Mouse (Mus musculus): ENCODE measurements around the gene Auts2. TPM values are rescaled to one million over a fixed set of nuclear protein-coding genes. Genes with fewer than 3 reads are reported as not detected.

Gene Auts2
- polyA plus RNA-seq, 1 experiment from 2014 or later = 0.23 TPM

DNA sequence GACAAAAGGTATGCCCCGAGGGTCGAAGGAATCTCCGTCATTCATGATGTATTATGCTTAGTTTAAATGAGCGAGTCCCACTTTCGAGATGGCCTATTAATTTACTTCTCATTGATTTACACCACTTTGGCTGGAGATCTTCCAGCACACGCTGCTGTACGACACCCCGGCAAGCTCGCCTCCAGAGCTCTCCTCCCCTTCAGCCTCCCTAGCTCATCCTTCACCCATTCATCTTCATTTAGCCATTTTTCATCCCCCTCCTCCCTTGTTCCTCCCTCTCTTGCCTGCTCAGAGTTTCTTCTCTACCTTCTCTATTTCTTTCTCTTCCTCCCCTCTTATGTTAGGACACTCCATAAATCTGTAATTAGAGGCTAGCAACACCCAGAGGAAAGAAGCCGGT, 638.7 kb downstream of the Auts2 start:
- no peak for ATAC-seq
- ChIA-PET POLR2A (no interaction called here), CTCF (no interaction called here)

DNA sequence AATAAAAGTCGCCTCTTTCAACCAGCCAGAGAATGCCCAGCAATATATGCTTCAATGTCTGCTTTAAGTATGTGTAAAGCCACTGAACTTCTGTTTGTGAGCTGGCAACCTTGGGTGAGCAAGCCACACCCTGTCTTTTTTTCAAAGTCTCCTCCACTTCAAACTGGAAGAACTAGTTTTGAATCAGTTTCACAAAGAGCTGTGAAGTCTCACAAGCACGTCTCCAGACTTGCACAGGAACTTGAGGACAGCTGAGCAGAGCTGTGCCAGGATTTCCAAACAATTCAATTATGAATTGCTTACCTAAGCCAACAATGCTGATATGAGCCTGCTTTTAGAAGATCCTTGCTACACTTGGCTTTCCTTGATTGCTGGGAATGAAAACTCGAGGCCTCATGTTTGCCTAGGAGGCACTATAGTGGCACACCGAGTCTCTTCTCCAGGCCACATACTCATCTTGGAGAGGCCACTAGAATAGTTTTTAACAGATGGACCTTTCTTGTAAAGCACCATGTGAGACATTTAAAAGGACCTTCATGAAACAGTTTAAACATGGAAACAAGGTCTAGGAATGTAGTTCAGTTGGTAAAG, 645.0 kb downstream of the Auts2 start:
- DNase-seq (ENCODE audit: low read depth, low spot score) = no peak
- H3K27me3 ChIP-seq = peaks cover 7% of the 10 kb centered on the region
- ChIA-PET CTCF (no interaction called here), POLR2A (no interaction called here)
- in situ Hi-C loops (cut with MboI; ENCODE audit: low pct_unique_long_range_greater_than_20kb) = no loop called here
- no peak for TF ChIP-seq CTCF (IDR thresholded peaks at IDR 0.05)
- ATAC-seq = no peak

More for the DNA sequence above, 638.7 kb downstream of the Auts2 start:
- DNase-seq (ENCODE audit: low read depth, low spot score) = no peak
- no peak for TF ChIP-seq CTCF (IDR thresholded peaks at IDR 0.05)
- H3K27me3 ChIP-seq = peaks cover 7% of the 10 kb centered on the region
- in situ Hi-C loops (cut with MboI; ENCODE audit: low pct_unique_long_range_greater_than_20kb) = no loop called here

DNA sequence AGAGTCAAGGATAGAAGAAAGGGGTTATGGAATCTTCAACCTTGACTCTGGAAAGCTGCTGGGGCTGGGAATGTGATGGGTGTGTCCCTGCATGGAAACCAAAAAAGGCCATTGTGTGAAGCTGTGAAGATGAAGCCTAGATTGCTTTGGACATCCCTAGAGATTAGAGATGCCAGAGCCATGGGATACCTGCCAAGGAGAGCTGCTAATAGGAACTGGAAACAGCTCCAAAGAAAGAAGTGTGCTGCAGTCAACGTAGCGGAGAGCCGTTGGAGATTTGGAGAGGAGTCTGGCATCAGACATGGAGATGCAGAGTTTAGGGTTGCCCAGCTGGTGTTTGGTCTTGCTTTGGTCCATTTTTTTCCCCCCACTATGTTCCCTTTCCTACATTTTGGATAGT, 656.5 kb downstream of the Auts2 start:
- DNase-seq (ENCODE audit: low read depth, low spot score) (no peak), ATAC-seq (no peak)
- POLR2A ChIA-PET = no interaction called here
- CTCF ChIA-PET = no interaction called here
- TF ChIP-seq CTCF (IDR thresholded peaks at IDR 0.05) = no peak
- no peaks in the 10 kb centered on the region for H3K27me3 ChIP-seq
- in situ Hi-C loops (cut with MboI; ENCODE audit: low pct_unique_long_range_greater_than_20kb) = no loop called here

DNA sequence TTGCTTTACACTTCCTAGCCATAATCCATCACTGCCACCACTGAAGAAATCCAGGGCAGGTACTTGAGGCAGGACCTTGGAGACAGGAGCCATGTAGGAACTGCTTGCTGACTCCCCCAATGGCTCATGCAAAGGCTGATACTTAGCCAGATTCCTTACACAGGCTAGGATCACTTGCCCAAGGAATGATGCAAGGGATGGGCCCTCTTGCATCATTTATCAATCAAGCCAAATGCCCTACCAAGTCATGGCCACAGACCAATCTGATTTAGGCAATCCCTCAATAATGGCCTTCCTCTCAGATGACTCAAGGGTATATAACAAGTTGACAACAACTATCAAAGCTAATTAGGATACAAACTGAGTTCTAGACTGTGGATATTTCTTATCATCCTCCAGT, 666.6 kb downstream of the Auts2 start:
- DNase-seq (ENCODE audit: low read depth, low spot score) = no peak
- CTCF ChIA-PET = no interaction called here
- TF ChIP-seq CTCF (IDR thresholded peaks at IDR 0.05) = no peak
- no peak for ATAC-seq
- H3K27me3 ChIP-seq = no peaks in the 10 kb centered on the region
- in situ Hi-C loops (cut with MboI; ENCODE audit: low pct_unique_long_range_greater_than_20kb) = no loop called here
- POLR2A ChIA-PET = no interaction called here

DNA sequence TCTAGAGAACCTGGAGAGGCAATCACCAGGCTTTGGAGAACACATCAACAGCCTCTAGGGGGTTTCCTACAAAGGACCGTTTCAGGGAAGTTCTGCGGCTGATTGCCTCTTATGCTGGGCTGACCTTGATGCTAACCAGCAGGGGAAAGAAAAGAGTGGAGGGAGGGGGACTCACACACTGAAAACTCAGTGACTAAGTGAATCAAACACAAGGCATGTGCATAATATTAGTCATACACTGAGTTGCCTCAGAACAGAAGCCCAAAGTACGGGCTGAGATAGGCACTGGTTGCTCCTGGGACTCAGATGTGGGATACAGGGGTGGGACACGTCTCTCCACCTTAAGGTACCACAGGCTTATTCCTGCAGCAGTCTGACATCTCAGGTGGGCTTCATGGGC, 667.2 kb downstream of the Auts2 start:
- in situ Hi-C loops (cut with MboI; ENCODE audit: low pct_unique_long_range_greater_than_20kb) = no loop called here
- ATAC-seq (no peak), DNase-seq (ENCODE audit: low read depth, low spot score) (no peak)
- ChIA-PET CTCF (no interaction called here), POLR2A (no interaction called here)
- TF ChIP-seq CTCF (IDR thresholded peaks at IDR 0.05) = no peak
- no peaks in the 10 kb centered on the region for H3K27me3 ChIP-seq

DNA sequence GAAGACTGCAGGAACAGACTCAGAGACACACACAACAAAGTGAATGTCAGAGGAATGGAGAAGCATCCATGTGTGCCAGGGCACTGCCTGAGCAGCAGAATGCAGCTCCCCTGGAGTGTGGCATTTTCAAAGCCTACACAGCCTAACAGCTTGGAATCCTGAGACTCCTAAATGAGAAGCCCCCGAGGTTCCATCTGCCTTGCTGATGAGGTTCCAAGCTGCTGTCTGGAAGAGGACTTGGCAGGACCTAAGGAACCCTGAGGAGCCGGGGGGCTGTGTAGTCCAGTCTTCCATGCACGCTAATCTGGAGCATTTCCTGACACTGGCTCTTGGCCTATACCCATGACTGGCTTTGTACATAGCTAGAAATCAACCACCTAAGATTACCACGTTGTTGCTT, 670.0 kb downstream of the Auts2 start:
- no peak for TF ChIP-seq CTCF (IDR thresholded peaks at IDR 0.05)
- no peak for DNase-seq (ENCODE audit: low read depth, low spot score)
- no peak for ATAC-seq
- ChIA-PET POLR2A (no interaction called here), CTCF (no interaction called here)
- no peaks in the 10 kb centered on the region for H3K27me3 ChIP-seq
- in situ Hi-C loops (cut with MboI; ENCODE audit: low pct_unique_long_range_greater_than_20kb) = no loop called here

DNA sequence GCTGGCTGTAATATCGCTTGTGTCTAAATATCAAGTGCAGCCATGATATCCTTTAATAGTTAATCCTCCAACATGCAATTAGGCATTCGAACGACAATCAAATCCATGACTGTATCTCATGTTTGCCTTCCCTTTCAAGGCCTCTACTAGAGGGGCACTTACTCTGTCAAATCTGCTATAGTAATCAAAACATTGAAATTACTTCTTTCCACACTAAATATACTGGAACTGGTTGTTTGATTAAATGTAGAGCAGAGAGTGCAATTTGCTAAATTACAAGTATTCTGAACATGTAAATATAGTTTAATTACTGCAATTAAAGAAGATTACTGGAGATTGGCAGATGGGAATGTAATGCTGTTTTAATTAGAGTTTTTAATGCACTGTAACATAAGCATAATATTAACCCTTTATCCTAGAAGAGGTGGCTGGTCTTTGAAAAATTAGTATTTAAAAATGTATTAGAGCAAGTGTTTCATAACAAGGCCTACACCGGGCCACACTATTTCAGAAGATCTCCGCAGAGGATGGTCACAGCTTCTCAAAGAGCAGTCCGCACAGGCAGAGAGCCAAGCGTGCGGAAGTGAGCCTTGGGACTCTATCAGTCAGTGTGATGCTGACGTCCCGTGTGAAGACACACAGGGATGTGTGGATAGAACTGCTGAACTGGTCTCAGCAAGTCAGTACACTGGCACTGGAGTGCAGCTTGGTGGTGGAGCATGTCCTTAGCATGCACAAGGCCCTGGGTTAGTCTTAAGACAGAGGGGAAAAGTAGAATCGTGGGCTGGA, 673.2 kb downstream of the Auts2 start:
- CTCF ChIA-PET = no interaction called here
- no peak for ATAC-seq
- H3K27me3 ChIP-seq = no peaks in the 10 kb centered on the region
- TF ChIP-seq CTCF (IDR thresholded peaks at IDR 0.05) = no peak
- in situ Hi-C loops (cut with MboI; ENCODE audit: low pct_unique_long_range_greater_than_20kb) = no loop called here
- POLR2A ChIA-PET = no interaction called here
- DNase-seq (ENCODE audit: low read depth, low spot score) = no peak

DNA sequence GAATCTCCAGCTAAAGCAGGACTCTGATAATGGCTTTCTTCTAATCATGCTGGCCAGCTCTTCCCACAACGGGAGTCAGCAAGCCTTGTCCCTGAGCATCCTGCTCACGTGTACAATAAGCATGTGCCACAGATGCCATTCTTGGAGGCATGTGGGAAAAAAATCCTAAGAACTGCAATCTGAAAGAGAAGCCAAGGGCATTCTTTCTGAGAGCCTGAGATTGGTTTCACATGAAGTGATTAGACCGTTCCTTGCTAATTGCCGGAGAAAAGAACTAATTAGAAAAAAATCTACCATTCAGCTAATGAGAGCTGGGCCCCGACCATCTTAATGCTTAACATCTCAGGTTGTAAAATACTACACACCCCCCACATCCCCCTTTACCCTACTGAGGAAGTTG, 677.9 kb downstream of the Auts2 start:
- in situ Hi-C loops (cut with MboI; ENCODE audit: low pct_unique_long_range_greater_than_20kb) = no loop called here
- ATAC-seq (no peak), DNase-seq (ENCODE audit: low read depth, low spot score) (no peak)
- no peak for TF ChIP-seq CTCF (IDR thresholded peaks at IDR 0.05)
- CTCF ChIA-PET = no interaction called here
- POLR2A ChIA-PET = no interaction called here
- no peaks in the 10 kb centered on the region for H3K27me3 ChIP-seq

DNA sequence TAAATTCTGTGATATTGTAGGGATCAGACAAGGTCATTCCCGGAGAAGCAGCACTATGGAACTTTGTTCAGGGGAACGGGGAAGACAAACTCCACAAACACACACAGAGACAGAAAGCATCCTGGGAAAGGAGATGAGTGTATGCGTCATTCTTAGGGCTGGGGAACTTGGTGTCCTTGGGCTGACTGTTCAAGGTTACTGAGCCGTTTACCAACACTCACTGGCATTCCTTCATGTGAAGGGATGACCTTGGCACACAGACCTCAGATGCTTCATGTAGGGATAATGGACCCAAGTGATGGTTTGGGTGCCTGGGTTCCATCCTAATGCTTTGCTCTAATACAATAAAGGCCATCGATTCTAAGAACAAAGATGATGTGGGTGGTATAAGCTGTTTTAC, 685.2 kb downstream of the Auts2 start:
- ATAC-seq = no peak
- ChIA-PET POLR2A (no interaction called here), CTCF (no interaction called here)
- no peak for DNase-seq (ENCODE audit: low read depth, low spot score)
- in situ Hi-C loops (cut with MboI; ENCODE audit: low pct_unique_long_range_greater_than_20kb) = no loop called here
- no peak for TF ChIP-seq CTCF (IDR thresholded peaks at IDR 0.05)
- H3K27me3 ChIP-seq = peaks cover 2% of the 10 kb centered on the region

DNA sequence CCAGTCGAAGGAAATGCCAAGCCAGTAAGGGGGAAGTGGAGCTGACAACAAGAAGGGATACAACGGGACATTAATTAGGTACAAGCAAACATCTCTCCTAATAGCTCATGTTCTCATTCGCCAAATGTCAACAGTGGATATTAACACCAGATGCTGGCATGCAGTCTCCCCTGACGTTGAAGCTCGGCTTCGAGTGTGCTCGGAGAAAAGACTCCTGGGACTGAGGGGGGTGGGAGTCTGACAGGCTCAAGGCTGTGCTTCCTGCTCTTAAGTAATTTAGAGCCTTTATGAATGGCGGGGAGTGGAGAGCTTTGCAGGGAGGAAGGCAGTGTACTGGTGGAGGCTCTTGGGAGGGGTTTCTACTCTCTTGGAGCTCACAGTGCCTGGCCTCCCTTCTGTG, 687.8 kb downstream of the Auts2 start:
- CTCF ChIA-PET = no interaction called here
- TF ChIP-seq CTCF (IDR thresholded peaks at IDR 0.05) = no peak
- in situ Hi-C loops (cut with MboI; ENCODE audit: low pct_unique_long_range_greater_than_20kb) = no loop called here
- peaks cover 2% of the 10 kb centered on the region for H3K27me3 ChIP-seq
- POLR2A ChIA-PET = interaction anchor here (0.6 kb wide), 1 partner anchor 92 kb away, joined by 3 read pairs; no protein-coding TSS in a partner anchor
- ATAC-seq (no peak), DNase-seq (ENCODE audit: low read depth, low spot score) (no peak)

DNA sequence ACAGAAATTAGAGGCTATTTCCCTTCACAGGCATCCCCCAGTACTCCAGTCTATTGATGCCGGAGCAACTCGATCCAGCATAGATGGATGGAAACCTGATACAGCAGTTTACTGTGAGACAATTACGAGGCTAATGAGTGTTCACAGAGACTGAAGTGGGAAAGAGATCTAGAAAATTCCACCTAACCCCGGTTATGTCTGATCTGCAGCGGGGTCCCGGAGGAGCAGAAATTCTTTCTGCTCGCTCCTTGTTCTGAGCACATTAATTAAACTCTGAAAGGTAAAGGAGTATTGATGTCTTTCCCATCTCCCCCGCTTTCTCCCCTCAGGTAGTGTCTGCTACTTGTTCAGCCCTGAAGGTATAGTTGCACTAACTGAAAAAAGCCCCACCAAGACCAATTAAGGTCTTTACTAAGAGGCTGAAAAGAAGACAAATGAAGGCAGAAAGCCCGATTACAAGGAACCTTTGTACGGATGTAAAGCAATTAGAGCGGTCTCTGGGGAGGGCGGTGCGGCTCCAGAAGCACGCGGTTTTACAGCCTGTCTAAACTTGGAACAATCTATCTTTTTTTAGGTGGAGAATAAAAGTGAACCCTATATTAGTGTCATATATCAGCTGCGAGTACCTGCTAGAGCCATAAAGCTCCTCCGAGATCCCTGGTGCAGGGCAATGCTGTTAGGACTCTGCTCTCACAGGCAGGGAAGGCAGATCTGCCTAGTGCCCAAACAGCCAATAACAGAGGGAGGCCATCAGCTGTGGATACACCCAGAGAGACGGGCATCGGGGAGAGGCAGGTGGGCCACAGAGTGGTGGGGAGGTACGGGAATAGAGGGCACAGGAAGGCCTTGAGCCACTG, 691.3 kb downstream of the Auts2 start:
- ATAC-seq = no peak
- no peak for DNase-seq (ENCODE audit: low read depth, low spot score)
- ChIA-PET POLR2A (no interaction called here), CTCF (no interaction called here)
- TF ChIP-seq CTCF (IDR thresholded peaks at IDR 0.05) = no peak
- in situ Hi-C loops (cut with MboI; ENCODE audit: low pct_unique_long_range_greater_than_20kb) = no loop called here
- H3K27me3 ChIP-seq = peaks cover 2% of the 10 kb centered on the region
